Mouse (Mus musculus): ENCODE data around the gene Snrnp48. TPM values are rescaled to one million over a fixed set of nuclear protein-coding genes. Genes with fewer than 3 reads are reported as not detected.

The Snrnp48 gene
- 27.8 and 29.1 TPM in 2 replicates for polyA plus RNA-seq (2012; rRNA removed)

- DNase-seq (ENCODE audit: extremely low spot score in 1 of 2, low spot score in 1 of 2), result peak; percentile 76 to 91
These were observed at the start of gene Snrnp48 for GRCm38 (mm10) chr13:38204702-38205482. TSS of gene Snrnp48 (plus strand) at chr13:38204938.

GRCm38 (mm10) chr13:38155523-38155922 is 49.2 kb upstream of the Snrnp48 start:
- DNase-seq (ENCODE audit: extremely low spot score in 1 of 2, low spot score in 1 of 2), result no peak

- no peak for DNase-seq (ENCODE audit: extremely low spot score in 1 of 2, low spot score in 1 of 2)
These were observed 47.1 kb upstream of the Snrnp48 start for GRCm38 (mm10) chr13:38157635-38158034.

GRCm38 (mm10) chr13:38162002-38162401 is 42.7 kb upstream of the Snrnp48 start:
- no peak for DNase-seq (ENCODE audit: extremely low spot score in 1 of 2, low spot score in 1 of 2)

GRCm38 (mm10) chr13:38162668-38163067 is 42.1 kb upstream of the Snrnp48 start:
- no peak for DNase-seq (ENCODE audit: extremely low spot score in 1 of 2, low spot score in 1 of 2)

- DNase-seq (ENCODE audit: extremely low spot score in 1 of 2, low spot score in 1 of 2), result no peak
These were observed 39.8 kb upstream of the Snrnp48 start for GRCm38 (mm10) chr13:38164932-38165331.

GRCm38 (mm10) chr13:38167056-38167455 is 37.7 kb upstream of the Snrnp48 start:
- no peak for DNase-seq (ENCODE audit: extremely low spot score in 1 of 2, low spot score in 1 of 2)

- DNase-seq (ENCODE audit: extremely low spot score in 1 of 2, low spot score in 1 of 2), result no peak
These were observed 34.0 kb upstream of the Snrnp48 start for GRCm38 (mm10) chr13:38170707-38171144.

GRCm38 (mm10) chr13:38193406-38193805 is 11.3 kb upstream of the Snrnp48 start:
- DNase-seq (ENCODE audit: extremely low spot score in 1 of 2, low spot score in 1 of 2), result no peak

- no peak for DNase-seq (ENCODE audit: extremely low spot score in 1 of 2, low spot score in 1 of 2)
These were observed 3.3 kb upstream of the Snrnp48 start for GRCm38 (mm10) chr13:38201413-38201812.

GRCm38 (mm10) chr13:38204171-38204570 is 567 bp upstream of the Snrnp48 start:
- no peak for DNase-seq (ENCODE audit: extremely low spot score in 1 of 2, low spot score in 1 of 2)

GRCm38 (mm10) chr13:38211122-38211521 is 6.4 kb downstream of the Snrnp48 start:
- DNase-seq (ENCODE audit: extremely low spot score in 1 of 2, low spot score in 1 of 2), result no peak

- DNase-seq (ENCODE audit: extremely low spot score in 1 of 2, low spot score in 1 of 2), result no peak
These were observed 13.9 kb downstream of the Snrnp48 start for GRCm38 (mm10) chr13:38218686-38219085.

- DNase-seq (ENCODE audit: extremely low spot score in 1 of 2, low spot score in 1 of 2), result no peak
These were observed 15.6 kb downstream of the Snrnp48 start for GRCm38 (mm10) chr13:38220331-38220730.

GRCm38 (mm10) chr13:38230177-38230821 is 25.6 kb downstream of the Snrnp48 start:
- DNase-seq (ENCODE audit: extremely low spot score in 1 of 2, low spot score in 1 of 2), result no peak

- DNase-seq (ENCODE audit: extremely low spot score in 1 of 2, low spot score in 1 of 2), result no peak
These were observed 27.7 kb downstream of the Snrnp48 start for GRCm38 (mm10) chr13:38232411-38232810.

- DNase-seq (ENCODE audit: extremely low spot score in 1 of 2, low spot score in 1 of 2), result no peak
These were observed 28.3 kb downstream of the Snrnp48 start for GRCm38 (mm10) chr13:38232856-38233625.

- no peak for DNase-seq (ENCODE audit: extremely low spot score in 1 of 2, low spot score in 1 of 2)
These were observed 29.9 kb downstream of the Snrnp48 start for GRCm38 (mm10) chr13:38234651-38235050.

- peak in 1 of 2 experiments; percentile 18 for DNase-seq (ENCODE audit: extremely low spot score in 1 of 2, low spot score in 1 of 2)
These were observed 30.6 kb downstream of the Snrnp48 start for GRCm38 (mm10) chr13:38235370-38235769.

- DNase-seq (ENCODE audit: extremely low spot score in 1 of 2, low spot score in 1 of 2), result no peak
These were observed 43.4 kb downstream of the Snrnp48 start for GRCm38 (mm10) chr13:38248151-38248550.

- no peak for DNase-seq (ENCODE audit: extremely low spot score in 1 of 2, low spot score in 1 of 2)
These were observed 46.5 kb downstream of the Snrnp48 start for GRCm38 (mm10) chr13:38251226-38251625.
